Mouse (Mus musculus): ENCODE data around the gene Ripor3. TPM values are rescaled to one million over a fixed set of nuclear protein-coding genes. Genes with fewer than 3 reads are reported as not detected.

Ripor3 gene
- polyA plus RNA-seq, 1 experiment from 2014 or later, result 2.6 TPM

DNA sequence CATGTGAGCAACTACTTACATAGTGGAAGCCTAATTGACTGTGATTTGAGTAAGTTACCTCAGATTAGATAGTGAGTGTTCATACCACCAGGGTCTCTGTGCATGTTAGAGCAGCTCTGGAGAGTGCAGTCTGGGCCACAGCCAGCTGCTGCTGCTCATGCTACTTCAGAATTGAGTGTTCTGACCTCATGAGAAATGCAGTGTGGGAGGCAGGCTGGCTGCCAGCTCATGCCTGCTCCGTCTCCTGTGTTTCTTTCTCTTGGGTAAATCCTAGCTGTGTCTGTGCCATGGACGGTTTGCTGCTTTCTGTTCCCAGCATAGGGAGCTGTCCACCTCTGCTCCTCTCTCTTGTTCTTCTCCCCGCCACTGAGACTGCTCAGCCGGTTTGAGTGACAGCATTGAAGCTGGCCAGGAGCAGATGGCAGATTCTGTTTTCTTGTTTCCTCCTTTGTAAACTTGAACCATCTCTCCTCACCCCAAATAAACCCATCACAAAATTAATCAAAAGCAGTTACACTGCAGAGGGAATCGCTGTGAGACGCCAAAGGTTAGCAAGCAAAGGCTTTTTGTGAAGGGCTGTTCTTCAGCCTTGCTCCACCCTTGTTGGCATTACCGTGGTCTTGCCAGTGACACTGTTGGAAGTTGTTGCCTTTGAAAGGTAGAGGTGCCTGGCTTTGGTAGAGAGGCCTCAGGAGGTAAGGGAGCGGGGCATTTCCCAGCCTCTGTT, 68.1 kb downstream of the Ripor3 start:
- no peak overlapping the region for H3K9ac ChIP-seq (replicated peaks; ENCODE audit: low read length)
- no peaks in the 10 kb centered on the region for H3K27me3 ChIP-seq (ENCODE audit: insufficient read depth, low read length)
- H3K4me2 ChIP-seq (replicated peaks; ENCODE audit: low read depth, low read length), result peak overlapping the region; percentile 16; the same call in 1 of the 2 replicates
- WGBS, result 30% methylated on average over 8 of the region's 8 CpGs
- peaks cover 45% of the 10 kb centered on the region for H3K4me1 ChIP-seq (ENCODE audit: insufficient read depth, low read length)
- no peak overlapping the region for H3K4me3 ChIP-seq (ENCODE audit: low read length)
- H3K36me3 ChIP-seq (ENCODE audit: insufficient read depth, low read length), result no peaks in the 10 kb centered on the region
- ATAC-seq (ENCODE audit: low FRiP score, low TSS enrichment), result peak; percentile 50; the same call in 1 of the 2 replicates
- H3K9me3 ChIP-seq (ENCODE audit: low read length), result no peaks in the 10 kb centered on the region
- peak overlapping the region; percentile 44 for H3K27ac ChIP-seq (ENCODE audit: low read length)

DNA sequence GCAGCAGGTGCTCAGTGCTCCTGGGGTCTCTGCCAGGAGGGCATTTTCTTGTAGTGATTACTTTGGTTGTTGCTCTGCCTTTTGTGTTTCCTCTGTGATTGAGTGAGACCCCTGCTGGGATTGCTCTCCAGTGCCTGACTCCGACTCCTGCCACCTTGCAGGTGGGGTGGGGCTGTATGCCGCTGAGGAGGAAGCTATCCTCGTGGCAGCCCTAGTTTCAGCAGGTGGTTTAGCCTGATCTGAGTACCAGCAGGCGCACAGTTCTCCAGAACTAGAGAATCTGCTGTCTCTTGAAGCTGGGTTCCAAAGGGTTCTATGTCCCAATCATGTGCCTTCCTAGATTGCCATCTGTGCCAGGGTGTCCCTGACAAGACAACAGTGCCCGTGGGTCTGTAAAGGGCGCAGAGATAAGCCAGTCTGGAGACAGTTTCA, 68.7 kb downstream of the Ripor3 start:
- WGBS, result 42% methylated on average over 6 of the region's 6 CpGs
- no peak overlapping the region for H3K4me3 ChIP-seq (ENCODE audit: low read length)
- H3K27ac ChIP-seq (ENCODE audit: low read length), result peak overlapping the region; percentile 44
- no peaks in the 10 kb centered on the region for H3K9me3 ChIP-seq (ENCODE audit: low read length)
- no peaks in the 10 kb centered on the region for H3K36me3 ChIP-seq (ENCODE audit: insufficient read depth, low read length)
- no peak overlapping the region; the same call in 1 of the 2 replicates for H3K4me2 ChIP-seq (replicated peaks; ENCODE audit: low read depth, low read length)
- ATAC-seq (ENCODE audit: low FRiP score, low TSS enrichment), result no peak
- no peaks in the 10 kb centered on the region for H3K27me3 ChIP-seq (ENCODE audit: insufficient read depth, low read length)
- peaks cover 45% of the 10 kb centered on the region for H3K4me1 ChIP-seq (ENCODE audit: insufficient read depth, low read length)
- H3K9ac ChIP-seq (replicated peaks; ENCODE audit: low read length), result no peak overlapping the region

DNA sequence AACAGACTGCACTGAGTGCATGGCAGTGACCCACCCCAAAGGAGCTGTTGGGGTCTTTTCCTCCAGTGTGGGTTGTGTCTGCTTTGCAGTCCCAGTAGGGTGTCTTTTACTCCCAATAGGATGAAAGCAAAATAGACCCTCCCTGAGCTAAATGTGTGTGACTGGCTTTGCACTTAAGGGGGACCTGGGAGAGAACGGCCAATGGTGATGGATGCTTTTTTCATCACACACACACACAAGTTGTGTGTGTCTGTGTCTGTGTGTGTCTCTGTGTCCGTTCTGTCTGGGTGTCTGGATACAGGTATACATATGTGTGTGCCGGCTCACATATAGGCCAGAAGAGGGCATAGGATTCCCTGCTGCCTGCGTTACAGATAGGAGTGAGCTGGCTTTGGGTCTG, 69.1 kb downstream of the Ripor3 start:
- H3K4me3 ChIP-seq (ENCODE audit: low read length), result no peak overlapping the region
- H3K27ac ChIP-seq (ENCODE audit: low read length), result no peak overlapping the region
- ATAC-seq (ENCODE audit: low FRiP score, low TSS enrichment), result no peak
- no peaks in the 10 kb centered on the region for H3K36me3 ChIP-seq (ENCODE audit: insufficient read depth, low read length)
- H3K27me3 ChIP-seq (ENCODE audit: insufficient read depth, low read length), result no peaks in the 10 kb centered on the region
- no peak overlapping the region for H3K9ac ChIP-seq (replicated peaks; ENCODE audit: low read length)
- no peak overlapping the region for H3K4me2 ChIP-seq (replicated peaks; ENCODE audit: low read depth, low read length)
- WGBS, result 65% methylated on average over 4 of the region's 4 CpGs
- H3K4me1 ChIP-seq (ENCODE audit: insufficient read depth, low read length), result peaks cover 45% of the 10 kb centered on the region
- no peaks in the 10 kb centered on the region for H3K9me3 ChIP-seq (ENCODE audit: low read length)

DNA sequence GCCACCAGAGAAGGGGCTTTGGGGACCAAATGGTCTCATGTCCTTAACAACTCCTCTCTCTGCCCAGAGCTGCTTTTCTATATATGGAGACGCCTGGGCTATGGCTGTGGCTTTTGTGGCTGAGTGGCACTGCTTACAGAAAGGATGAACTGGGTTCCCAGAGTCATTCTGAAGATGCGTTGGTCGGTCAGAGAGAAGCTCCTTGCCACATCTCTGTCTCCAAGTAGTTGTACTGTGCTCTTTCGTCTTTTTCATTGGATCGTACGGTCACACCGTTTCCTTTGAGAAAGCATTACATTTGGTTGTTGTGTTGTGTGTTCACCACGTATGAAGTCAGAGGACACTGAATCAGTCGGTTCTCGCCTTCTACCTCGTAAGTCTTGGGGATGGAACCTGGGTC, 69.8 kb downstream of the Ripor3 start:
- Histone ChIP-seq H3K4me2 (replicated peaks; ENCODE audit: low read depth, low read length) (no peak overlapping the region), H3K9me3 (ENCODE audit: low read length) (no peaks in the 10 kb centered on the region), H3K27ac (ENCODE audit: low read length) (no peak overlapping the region), H3K36me3 (ENCODE audit: insufficient read depth, low read length) (no peaks in the 10 kb centered on the region), H3K4me1 (ENCODE audit: insufficient read depth, low read length) (peaks cover 45% of the 10 kb centered on the region), H3K9ac (replicated peaks; ENCODE audit: low read length) (no peak overlapping the region), H3K4me3 (ENCODE audit: low read length) (no peak overlapping the region), H3K27me3 (ENCODE audit: insufficient read depth, low read length) (no peaks in the 10 kb centered on the region)
- 88% methylated on average over 11 of the region's 11 CpGs for WGBS
- no peak for ATAC-seq (ENCODE audit: low FRiP score, low TSS enrichment)

DNA sequence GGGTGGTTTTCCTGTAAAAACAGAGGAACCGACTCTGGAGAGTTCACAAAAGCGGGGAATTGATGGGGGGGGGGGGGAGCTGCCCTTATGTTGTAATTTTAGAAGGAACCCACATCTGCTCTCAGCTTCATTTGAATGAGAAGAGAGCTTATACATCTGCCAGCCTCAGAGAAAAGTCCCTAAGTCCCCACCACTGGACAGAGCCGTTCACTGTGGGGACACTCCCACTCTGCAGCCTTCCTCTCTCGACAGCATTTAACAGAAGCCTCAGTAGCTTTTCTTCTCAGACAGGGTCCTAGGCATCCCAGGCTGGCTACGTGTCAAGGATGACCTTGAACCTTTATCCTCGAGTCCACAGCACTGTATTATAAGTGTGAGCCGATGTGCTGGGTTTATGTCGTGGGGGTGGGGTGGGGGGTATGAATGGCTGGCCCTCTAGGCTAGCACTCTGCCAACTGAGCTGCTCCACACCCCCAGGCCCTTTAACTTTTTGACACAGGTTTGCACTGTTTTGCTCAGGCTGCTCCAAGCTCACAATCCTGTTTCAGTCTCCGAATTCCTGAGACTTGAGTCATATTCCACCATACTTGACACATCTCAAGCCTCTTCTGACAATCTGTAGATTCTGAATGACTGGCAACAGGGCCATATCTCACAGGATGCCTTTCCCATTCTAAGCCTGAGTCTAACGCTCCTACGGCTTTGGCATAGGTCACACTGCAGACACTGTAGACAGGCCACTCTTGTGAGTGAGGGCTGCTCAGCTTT, 70.6 kb downstream of the Ripor3 start:
- peak overlapping the region; percentile 4; the same call in 1 of the 2 replicates for H3K27ac ChIP-seq (ENCODE audit: low read length)

DNA sequence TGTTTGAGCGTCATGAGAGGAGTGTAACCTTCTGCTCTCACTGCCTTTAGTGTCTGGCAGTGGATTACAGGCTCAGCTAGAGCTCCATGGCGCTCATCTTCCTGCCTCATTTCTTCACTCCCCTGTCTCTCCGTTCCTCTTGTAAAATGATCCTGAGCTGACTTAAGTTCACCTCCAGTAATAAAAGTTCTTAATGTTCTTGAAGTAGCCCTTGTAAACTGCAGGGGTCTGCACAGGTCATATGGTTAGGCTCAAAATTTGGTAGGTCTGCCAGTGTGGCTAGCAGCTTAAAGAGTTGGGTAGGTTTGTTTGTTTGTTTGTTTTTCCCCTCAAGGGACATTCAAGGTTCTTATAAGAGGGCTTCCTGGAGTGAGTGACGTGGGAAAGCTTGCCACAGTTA, 71.2 kb downstream of the Ripor3 start:
- peaks cover 47% of the 10 kb centered on the region for H3K4me1 ChIP-seq (ENCODE audit: insufficient read depth, low read length)
- no peak overlapping the region; the same call in 1 of the 2 replicates for H3K9ac ChIP-seq (replicated peaks; ENCODE audit: low read length)
- 25% methylated on average over 4 of the region's 4 CpGs for WGBS
- H3K36me3 ChIP-seq (ENCODE audit: insufficient read depth, low read length), result no peaks in the 10 kb centered on the region
- H3K4me2 ChIP-seq (replicated peaks; ENCODE audit: low read depth, low read length), result no peak overlapping the region
- no peak for ATAC-seq (ENCODE audit: low FRiP score, low TSS enrichment)
- H3K9me3 ChIP-seq (ENCODE audit: low read length), result no peaks in the 10 kb centered on the region
- peak overlapping the region; percentile 36; the same call in 1 of the 2 replicates for H3K27ac ChIP-seq (ENCODE audit: low read length)
- no peaks in the 10 kb centered on the region for H3K27me3 ChIP-seq (ENCODE audit: insufficient read depth, low read length)
- H3K4me3 ChIP-seq (ENCODE audit: low read length), result no peak overlapping the region

More for the DNA sequence above, 70.6 kb downstream of the Ripor3 start:
- peaks cover 45% of the 10 kb centered on the region for H3K4me1 ChIP-seq (ENCODE audit: insufficient read depth, low read length)
- ATAC-seq (ENCODE audit: low FRiP score, low TSS enrichment), result no peak
- H3K4me3 ChIP-seq (ENCODE audit: low read length), result no peak overlapping the region
- WGBS, result 37% methylated on average over 11 of the region's 11 CpGs
- no peak overlapping the region for H3K4me2 ChIP-seq (replicated peaks; ENCODE audit: low read depth, low read length)
- H3K27me3 ChIP-seq (ENCODE audit: insufficient read depth, low read length), result no peaks in the 10 kb centered on the region
- H3K9me3 ChIP-seq (ENCODE audit: low read length), result no peaks in the 10 kb centered on the region
- no peaks in the 10 kb centered on the region for H3K36me3 ChIP-seq (ENCODE audit: insufficient read depth, low read length)
- H3K9ac ChIP-seq (replicated peaks; ENCODE audit: low read length), result no peak overlapping the region; the same call in 1 of the 2 replicates

DNA sequence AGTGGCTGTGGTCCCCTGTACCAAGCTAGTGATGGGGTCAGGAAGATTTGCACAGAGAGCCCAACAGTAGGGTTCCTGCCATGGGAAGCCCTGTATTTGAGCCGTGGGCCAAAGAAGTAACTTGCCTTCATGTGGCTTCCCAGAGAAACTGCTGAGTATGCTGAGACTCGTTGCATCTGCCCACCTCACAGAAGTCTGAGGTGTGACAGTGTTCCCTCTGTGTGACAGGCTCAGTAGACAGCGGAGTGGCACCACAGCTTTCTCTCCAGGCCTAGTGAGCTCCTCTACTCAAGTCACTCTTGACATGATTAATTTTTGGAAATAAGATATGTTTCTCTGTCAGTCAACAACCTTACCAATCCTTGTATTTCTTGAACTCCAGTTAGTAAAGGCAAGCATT, 71.6 kb downstream of the Ripor3 start:
- Histone ChIP-seq H3K4me2 (replicated peaks; ENCODE audit: low read depth, low read length) (no peak overlapping the region), H3K27ac (ENCODE audit: low read length) (peak overlapping the region; percentile 36; the same call in 1 of the 2 replicates), H3K4me3 (ENCODE audit: low read length) (no peak overlapping the region), H3K9me3 (ENCODE audit: low read length) (no peaks in the 10 kb centered on the region), H3K4me1 (ENCODE audit: insufficient read depth, low read length) (peaks cover 51% of the 10 kb centered on the region), H3K9ac (replicated peaks; ENCODE audit: low read length) (no peak overlapping the region), H3K36me3 (ENCODE audit: insufficient read depth, low read length) (no peaks in the 10 kb centered on the region), H3K27me3 (ENCODE audit: insufficient read depth, low read length) (no peaks in the 10 kb centered on the region)
- WGBS, result 60% methylated on average over 3 of the region's 3 CpGs
- no peak for ATAC-seq (ENCODE audit: low FRiP score, low TSS enrichment)

DNA sequence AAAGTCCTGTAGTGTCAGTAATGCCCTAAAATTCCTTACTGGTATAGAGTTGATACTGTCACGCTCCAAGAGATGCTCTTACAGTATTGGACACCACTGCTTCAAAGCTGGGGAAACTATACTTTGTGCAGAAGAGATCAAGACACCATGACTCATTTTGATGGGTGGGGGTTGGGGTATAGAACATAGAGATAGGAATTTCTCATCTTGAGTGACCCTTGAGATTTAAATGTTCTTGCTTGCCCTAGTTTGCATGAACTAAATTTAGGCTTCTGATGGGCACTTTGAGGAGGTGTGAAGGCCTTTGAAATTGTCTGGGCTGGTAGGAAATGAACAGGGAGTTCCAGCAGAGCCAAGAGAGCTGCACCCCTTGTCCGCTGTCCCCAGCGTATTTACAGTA, 74.5 kb downstream of the Ripor3 start:
- no peak overlapping the region for H3K27ac ChIP-seq (ENCODE audit: low read length)
- H3K36me3 ChIP-seq (ENCODE audit: insufficient read depth, low read length), result no peaks in the 10 kb centered on the region
- H3K9me3 ChIP-seq (ENCODE audit: low read length), result no peaks in the 10 kb centered on the region
- H3K4me3 ChIP-seq (ENCODE audit: low read length), result no peak overlapping the region
- no peak overlapping the region for H3K9ac ChIP-seq (replicated peaks; ENCODE audit: low read length)
- no peak for ATAC-seq (ENCODE audit: low FRiP score, low TSS enrichment)
- H3K4me1 ChIP-seq (ENCODE audit: insufficient read depth, low read length), result peaks cover 42% of the 10 kb centered on the region
- no peaks in the 10 kb centered on the region for H3K27me3 ChIP-seq (ENCODE audit: insufficient read depth, low read length)
- no peak overlapping the region for H3K4me2 ChIP-seq (replicated peaks; ENCODE audit: low read depth, low read length)
- 74% methylated on average over 3 of the region's 3 CpGs for WGBS

DNA sequence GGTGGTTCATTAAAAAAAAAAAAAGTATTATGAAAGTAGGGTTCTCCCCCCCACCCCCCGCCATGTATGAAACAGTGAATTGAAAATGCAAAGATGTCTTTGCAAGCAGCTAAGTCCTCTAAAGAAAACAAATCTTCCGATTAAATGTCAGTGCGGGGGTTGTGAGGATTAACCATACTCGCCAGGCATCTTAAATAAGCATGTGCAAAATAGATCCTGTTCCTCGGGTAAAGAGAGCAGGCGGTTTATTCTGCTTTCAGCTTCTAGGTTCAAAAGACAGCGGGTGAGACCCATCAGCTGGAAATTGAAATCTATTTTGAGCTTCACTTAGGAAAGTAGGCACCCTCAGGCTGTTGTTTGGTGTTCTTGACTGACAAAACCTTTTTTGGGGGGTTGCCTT, 77.0 kb downstream of the Ripor3 start:
- Histone ChIP-seq H3K9me3 (ENCODE audit: low read length) (no peaks in the 10 kb centered on the region), H3K36me3 (ENCODE audit: insufficient read depth, low read length) (no peaks in the 10 kb centered on the region), H3K4me3 (ENCODE audit: low read length) (peak overlapping the region; percentile 91), H3K27me3 (ENCODE audit: insufficient read depth, low read length) (no peaks in the 10 kb centered on the region), H3K4me2 (replicated peaks; ENCODE audit: low read depth, low read length) (peak overlapping the region; percentile 87), H3K9ac (replicated peaks; ENCODE audit: low read length) (peak overlapping the region; percentile 92; the same call in 1 of the 2 replicates), H3K27ac (ENCODE audit: low read length) (no peak overlapping the region), H3K4me1 (ENCODE audit: insufficient read depth, low read length) (peaks cover 22% of the 10 kb centered on the region)
- no peak for ATAC-seq (ENCODE audit: low FRiP score, low TSS enrichment)
- WGBS, result 29% methylated on average over 7 of the region's 7 CpGs
